Mouse (Mus musculus) embryonic facial prominence, embryonic 10.5 days (tissue): ENCODE measurements around the gene Adar. TPM values are rescaled to one million over a fixed set of nuclear protein-coding genes. Genes with fewer than 3 reads are reported as not detected.

Experiments used
- DNase-seq: peaks from one replicate; pipeline ENCODE4 v3.0.0-alpha.2; 2017; ENCODE audit warnings: low spot score
- H3K27ac ChIP-seq: fragments of 300-500 bp; sonication (generic); replicated peaks from 2 replicates; pipeline ENCODE4 v1.5.1; 2016; ENCODE audit warnings: mild to moderate bottlenecking
- H3K27me3 ChIP-seq: fragments of 300-500 bp; sonication (generic); replicated peaks from 2 replicates; pipeline ENCODE4 v1.6.1; 2016; ENCODE audit warnings: low read depth, mild to moderate bottlenecking; ENCODE audit not compliant: poor library complexity, severe bottlenecking
- H3K36me3 ChIP-seq: fragments of 300-500 bp; sonication (generic); replicated peaks from 2 replicates; pipeline ENCODE4 v1.6.1; 2016; ENCODE audit warnings: mild to moderate bottlenecking, moderate library complexity
- H3K4me1 ChIP-seq: fragments of 300-500 bp; sonication (generic); 2 replicates; pipeline ENCODE4 v1.6.1; 2016
- H3K4me3 ChIP-seq: fragments of 300-500 bp; sonication (generic); 2 replicates; pipeline ENCODE4 v1.5.1; 2016; ENCODE audit warnings: mild to moderate bottlenecking, moderate library complexity
- H3K9me3 ChIP-seq: fragments of 300-500 bp; sonication (generic); 2 replicates; pipeline ENCODE4 v1.6.1; 2016; ENCODE audit warnings: mild to moderate bottlenecking
- WGBS: fragments of 180-500 bp; shearing (Covaris S2); methylation state at CpG from one replicate; pipeline ENCODE4 v1.1.7; 2016; 5-methylcytosine and 5-hydroxymethylcytosine counted together
- polyA plus RNA-seq: library from polyadenylated mRNA; unstranded; fragments of >200 nt; fragmentation: Nextera tagmentation; extraction: Ambion mirVana; gene quantifications from 2 replicates; pipeline ENCODE4 v1.2.1, GENCODE M21; 2016

Gene Adar
- polyA plus RNA-seq, 1 experiment from 2014 or later: 17.5 TPM

DNA sequence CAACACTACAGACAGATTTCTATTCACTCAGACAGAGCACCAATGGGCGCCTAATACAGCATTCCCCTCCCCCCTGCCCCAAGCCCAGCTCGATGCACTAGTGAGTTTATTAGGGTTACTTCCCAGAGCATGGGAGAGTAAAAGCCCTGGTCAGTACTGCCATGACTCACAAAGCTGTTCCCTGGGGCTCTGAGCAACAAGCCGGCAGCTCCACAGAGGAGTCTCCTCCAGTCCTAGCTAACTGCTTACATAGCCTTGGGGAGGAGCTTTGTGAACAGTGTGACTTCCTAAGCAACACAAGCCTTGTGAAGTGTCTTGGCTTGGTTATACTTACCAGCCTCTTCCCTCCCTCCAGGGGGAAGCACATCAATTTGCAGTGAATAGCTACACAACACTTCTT is 11.2 kb upstream of the Adar start:
- WGBS: 40% methylated on average over 3 of the region's 3 CpGs
- Histone ChIP-seq H3K4me1 (0 out of 2 replicates have a peak, but pooled peaks cover 2% of the 10 kb centered on the region), H3K36me3 (no peaks in the 10 kb centered on the region), H3K9me3 (no peaks in the 10 kb centered on the region), H3K27me3 (no peaks in the 10 kb centered on the region), H3K27ac (no peak overlapping the region), H3K4me3 (no peak overlapping the region)
- no peak for DNase-seq

DNA sequence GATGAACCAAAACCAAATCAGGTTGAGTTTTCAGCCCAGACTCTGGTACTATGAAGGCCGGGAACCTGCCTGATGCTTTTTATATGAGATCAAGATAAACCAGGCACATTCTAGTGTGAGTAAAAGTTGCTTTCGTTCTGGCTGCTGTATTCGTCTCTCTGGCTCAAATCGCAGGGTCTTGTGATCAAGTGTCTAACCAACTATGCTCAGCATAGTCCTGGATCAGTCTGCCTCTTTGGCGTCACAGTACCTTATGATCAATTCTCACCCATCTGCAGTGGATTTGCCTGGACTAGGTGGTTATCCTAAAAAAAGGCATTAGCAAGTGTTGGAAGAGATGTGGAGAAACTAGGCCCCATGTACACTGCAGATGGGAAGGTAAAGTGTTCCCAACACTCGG is 10.8 kb upstream of the Adar start:
- Histone ChIP-seq H3K27ac (no peak overlapping the region), H3K4me3 (no peak overlapping the region), H3K4me1 (0 out of 2 replicates have a peak, but pooled peaks cover 2% of the 10 kb centered on the region), H3K27me3 (no peaks in the 10 kb centered on the region), H3K9me3 (no peaks in the 10 kb centered on the region), H3K36me3 (no peaks in the 10 kb centered on the region)
- DNase-seq: no peak
- WGBS: 83% methylated on average over 6 of the region's 6 CpGs

DNA sequence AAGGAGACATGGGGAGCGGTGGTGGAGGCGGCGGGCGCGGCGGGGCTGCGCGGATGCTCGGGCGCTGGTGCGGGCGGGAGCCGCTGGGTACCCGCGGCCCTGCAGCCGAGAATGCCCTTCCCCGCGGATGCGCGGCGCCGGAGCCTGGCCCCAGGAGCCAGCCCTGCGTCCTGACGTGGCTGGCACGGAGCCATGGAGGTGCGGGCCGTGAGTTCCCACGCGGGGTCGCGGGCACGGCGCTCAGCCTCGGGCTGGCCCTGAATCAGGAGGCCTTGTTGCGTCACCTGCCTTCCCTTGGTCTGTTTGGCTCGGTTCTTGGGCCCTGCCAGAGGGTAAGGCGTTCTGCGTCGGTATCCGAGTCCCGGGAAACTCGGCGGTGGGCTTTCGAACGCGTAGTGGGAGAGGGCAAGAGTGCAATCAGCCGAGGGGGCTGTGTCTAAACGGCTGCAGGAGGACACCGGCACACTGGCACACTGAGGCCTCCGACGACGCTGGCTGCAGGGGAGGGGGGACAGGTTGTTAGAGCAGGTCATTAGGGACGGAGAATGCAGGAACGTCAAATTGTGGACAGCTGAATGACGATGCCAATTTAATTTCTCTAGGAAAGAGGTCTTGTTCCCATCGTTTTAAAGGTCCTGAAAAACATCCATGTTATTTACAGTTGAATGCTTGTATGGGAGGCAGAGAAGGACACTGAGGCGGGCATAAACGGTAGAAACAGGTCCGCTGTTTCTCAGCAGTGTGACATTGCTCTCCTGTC is 565 bp downstream of the Adar start:
- peaks cover 5% of the 10 kb centered on the region; the same call in 1 of the 2 replicates for H3K27me3 ChIP-seq
- peak overlapping the region; percentile 100 for H3K4me3 ChIP-seq
- H3K36me3 ChIP-seq: peaks cover 10% of the 10 kb centered on the region
- peak overlapping the region; percentile 91 for H3K27ac ChIP-seq
- no peaks in the 10 kb centered on the region for H3K9me3 ChIP-seq
- no peak for DNase-seq
- 3% methylated on average over 59 of the region's 59 CpGs for WGBS
- H3K4me1 ChIP-seq: peaks cover 22% of the 10 kb centered on the region

DNA sequence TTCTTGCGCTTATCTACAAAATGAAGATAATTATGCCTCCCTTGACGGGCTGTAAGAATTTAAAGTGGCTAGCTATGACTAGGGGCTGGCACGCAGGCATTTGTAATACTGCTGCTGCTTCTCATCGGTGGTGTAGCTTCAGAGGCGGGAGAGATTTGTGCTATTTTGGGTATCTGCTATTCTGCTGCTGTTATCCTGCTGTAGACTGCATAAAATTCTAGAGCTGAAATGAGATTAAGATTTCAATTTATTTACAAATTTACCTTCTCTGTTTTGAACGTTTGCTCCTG is 1.1 kb downstream of the Adar start:
- WGBS: 66% methylated on average over 6 of the region's 6 CpGs

DNA sequence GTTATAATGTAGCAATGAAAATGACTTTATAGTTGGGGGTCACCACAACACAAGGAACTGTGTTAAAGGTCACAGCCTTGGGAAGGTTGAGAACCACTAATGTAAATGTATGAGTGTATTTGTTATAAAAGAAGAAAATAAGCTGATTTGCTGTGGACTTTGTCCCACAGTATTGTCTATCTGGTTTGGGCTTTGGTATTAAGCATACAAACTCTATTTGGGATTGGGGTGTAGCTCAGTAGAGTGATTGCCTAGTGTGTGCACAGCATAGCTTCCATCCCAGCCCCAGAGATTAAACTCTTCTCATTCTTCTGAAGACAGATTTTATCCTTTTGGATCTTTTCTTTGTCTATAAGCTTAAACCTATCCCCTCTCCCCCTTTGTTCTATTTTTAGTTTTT is 7.2 kb downstream of the Adar start:
- Histone ChIP-seq H3K36me3 (peaks cover 10% of the 10 kb centered on the region), H3K4me3 (no peak overlapping the region), H3K9me3 (no peaks in the 10 kb centered on the region), H3K27me3 (no peaks in the 10 kb centered on the region), H3K4me1 (0 out of 2 replicates have a peak, but pooled peaks cover 2% of the 10 kb centered on the region), H3K27ac (no peak overlapping the region)
- DNase-seq: no peak

More for the DNA sequence above, 1.1 kb downstream of the Adar start:
- peak overlapping the region; percentile 100 for H3K4me3 ChIP-seq
- H3K4me1 ChIP-seq: peaks cover 22% of the 10 kb centered on the region
- peaks cover 5% of the 10 kb centered on the region; the same call in 1 of the 2 replicates for H3K27me3 ChIP-seq
- no peaks in the 10 kb centered on the region for H3K9me3 ChIP-seq
- no peak for DNase-seq
- H3K27ac ChIP-seq: no peak overlapping the region
- peaks cover 10% of the 10 kb centered on the region for H3K36me3 ChIP-seq

DNA sequence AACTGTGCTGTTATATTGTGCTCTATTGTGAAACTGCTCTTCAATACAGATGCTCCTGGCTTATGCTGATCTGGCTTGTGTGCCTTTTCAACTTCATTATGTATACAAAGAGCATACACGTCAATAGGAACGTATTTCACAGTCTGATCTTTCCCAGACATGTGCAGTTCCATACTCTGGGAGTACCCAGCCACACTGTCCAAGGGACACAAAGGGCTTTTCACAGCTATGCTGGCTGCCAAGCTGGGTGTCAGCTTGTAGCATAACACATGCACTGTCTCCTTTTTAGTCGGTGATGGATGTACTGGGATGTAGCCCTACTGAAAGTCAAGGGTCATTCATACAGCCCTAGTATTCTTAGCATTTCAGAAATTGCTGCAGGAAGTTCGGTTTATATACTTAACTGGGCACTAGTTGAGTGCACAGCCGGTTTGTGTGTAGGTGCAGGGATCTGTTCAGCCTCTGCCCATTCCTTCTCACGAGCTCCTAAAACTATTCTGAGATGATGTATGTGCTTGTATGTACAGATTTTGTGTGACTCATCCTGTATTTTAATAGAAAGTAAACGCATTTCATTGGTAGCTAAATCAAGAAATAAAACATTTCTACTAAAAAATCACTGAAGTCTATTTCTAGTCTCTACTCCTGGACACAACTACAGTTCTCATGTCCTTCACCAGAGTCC is 8.7 kb downstream of the Adar start:
- DNase-seq: no peak
- Histone ChIP-seq H3K9me3 (no peaks in the 10 kb centered on the region), H3K27me3 (no peaks in the 10 kb centered on the region), H3K4me3 (no peak overlapping the region), H3K27ac (no peak overlapping the region), H3K36me3 (peaks cover 2% of the 10 kb centered on the region; the same call in 1 of the 2 replicates), H3K4me1 (0 out of 2 replicates have a peak, but pooled peaks cover 2% of the 10 kb centered on the region)
- WGBS: 78% methylated on average over 7 of the region's 7 CpGs

DNA sequence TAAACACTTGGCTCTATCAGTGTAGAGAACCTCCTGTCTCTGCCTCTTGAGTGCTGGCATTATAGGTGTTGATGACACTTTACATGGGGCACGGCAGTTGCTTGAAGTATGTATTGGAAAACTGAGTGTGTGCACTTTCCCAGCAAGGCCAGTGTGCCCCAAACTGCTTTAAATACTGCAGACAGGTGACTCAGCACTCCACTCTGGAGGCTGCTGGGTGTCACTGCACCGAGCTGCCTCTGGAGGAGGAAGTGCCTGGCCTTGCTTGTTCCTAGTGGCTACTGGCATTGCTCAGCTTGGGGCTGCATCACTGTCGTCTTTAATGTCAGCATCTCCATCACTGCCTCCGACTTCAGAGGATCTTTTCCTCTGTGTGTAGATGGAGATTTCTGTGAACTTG is 12.2 kb downstream of the Adar start:
- H3K9me3 ChIP-seq: no peaks in the 10 kb centered on the region
- WGBS: 24% methylated on average over 4 of the region's 4 CpGs
- H3K27me3 ChIP-seq: no peaks in the 10 kb centered on the region
- peaks cover 19% of the 10 kb centered on the region for H3K4me1 ChIP-seq
- no peak overlapping the region for H3K27ac ChIP-seq
- H3K36me3 ChIP-seq: no peaks in the 10 kb centered on the region
- DNase-seq: peak; percentile 48
- H3K4me3 ChIP-seq: no peak overlapping the region

DNA sequence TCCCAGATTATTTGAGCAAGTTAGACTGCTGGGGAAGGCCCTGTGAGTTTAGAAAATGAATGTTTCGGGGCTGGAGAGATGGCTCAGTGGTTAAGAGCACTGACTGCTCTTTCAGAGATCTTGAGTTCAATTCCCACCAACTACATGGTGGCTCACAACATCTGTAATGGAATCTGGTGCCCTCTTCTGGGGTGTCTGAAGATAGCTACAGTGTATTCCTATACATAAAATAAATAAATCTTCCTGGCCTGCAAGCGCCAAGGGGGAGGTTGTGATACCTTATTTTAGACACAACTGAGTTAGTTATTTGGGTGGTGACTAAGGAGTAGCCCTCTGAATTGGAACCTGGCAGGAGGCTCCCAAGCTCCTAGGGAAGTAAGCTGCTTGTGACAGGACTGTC is 14.0 kb downstream of the Adar start:
- Histone ChIP-seq H3K4me1 (peaks cover 19% of the 10 kb centered on the region), H3K27ac (no peak overlapping the region), H3K4me3 (no peak overlapping the region), H3K9me3 (no peaks in the 10 kb centered on the region), H3K36me3 (no peaks in the 10 kb centered on the region), H3K27me3 (no peaks in the 10 kb centered on the region)
- 84% methylated on average over 2 of the region's 2 CpGs for WGBS
- no peak for DNase-seq

DNA sequence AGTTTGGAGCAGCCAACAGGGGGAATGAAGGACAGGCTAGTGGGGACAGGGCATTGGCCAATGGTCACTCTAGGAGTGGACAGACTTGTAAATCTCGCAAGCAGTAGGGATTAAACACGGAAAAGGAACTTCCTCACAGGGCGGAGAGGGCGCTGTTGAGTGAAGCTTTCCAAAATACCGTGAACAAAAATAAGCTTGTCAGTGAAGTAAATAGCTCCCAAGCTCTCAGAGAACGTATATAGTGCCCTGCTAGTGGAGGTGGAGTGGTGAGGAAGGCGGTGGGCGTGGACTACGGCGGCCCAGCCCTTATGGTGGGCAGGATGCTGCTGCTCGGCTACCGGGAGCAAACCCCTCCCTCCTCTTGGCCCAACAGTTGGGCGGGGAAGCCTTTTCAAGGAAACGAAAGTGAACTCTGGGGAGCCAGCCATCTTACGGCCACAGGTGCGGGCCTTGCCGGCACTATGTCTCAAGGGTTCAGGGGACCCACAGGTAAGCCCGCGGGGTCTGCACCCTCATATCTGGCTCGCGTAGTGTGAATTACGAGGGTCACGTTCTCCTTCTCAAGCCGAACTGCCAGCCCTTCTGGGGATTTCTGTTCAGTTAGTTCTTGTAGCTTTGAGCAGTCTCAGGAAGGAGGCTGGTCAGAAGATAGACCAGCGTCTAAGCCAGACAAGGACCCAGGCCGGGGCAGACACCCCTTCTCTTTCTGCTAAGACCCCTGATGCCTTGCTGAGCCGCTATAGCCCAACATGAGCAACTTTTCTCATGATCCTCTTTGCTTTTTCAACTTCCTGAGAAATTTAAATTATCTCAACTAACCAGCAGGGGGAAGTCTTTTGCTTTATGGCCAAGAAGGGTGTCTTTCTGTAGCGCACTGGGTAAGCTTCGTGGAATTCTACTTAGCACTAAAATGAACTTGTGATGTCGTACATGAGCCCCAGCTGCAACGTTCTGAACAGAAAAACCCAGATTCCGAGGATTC is 15.8 kb downstream of the Adar start:
- H3K9me3 ChIP-seq: no peaks in the 10 kb centered on the region
- peaks cover 11% of the 10 kb centered on the region for H3K36me3 ChIP-seq
- WGBS: 5% methylated on average over 32 of the region's 32 CpGs
- H3K27ac ChIP-seq: peak overlapping the region; percentile 79
- H3K4me1 ChIP-seq: peaks cover 19% of the 10 kb centered on the region
- DNase-seq: peak; percentile 79
- H3K4me3 ChIP-seq: peak overlapping the region; percentile 69
- H3K27me3 ChIP-seq: no peaks in the 10 kb centered on the region

DNA sequence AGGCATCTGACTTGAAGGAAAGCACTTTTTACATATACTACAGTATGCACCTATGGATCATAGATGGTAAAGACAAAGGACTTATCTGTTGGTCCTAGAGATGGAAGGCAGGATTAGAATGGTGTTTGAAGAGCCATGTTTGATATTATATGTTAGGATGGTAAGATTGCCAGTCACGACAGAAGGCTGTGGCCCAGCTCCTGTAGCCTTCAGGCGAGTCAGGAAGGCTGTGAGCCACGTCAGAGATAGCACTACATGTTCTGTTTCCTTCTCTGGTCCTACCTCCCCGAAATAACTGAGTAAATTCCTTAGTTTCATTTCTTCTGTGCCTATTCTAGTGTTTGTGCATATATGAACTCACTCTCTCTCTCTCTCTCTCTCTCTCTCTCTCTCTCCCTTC is 17.3 kb downstream of the Adar start:
- Histone ChIP-seq H3K27ac (no peak overlapping the region), H3K36me3 (peaks cover 25% of the 10 kb centered on the region), H3K4me3 (no peak overlapping the region), H3K9me3 (no peaks in the 10 kb centered on the region), H3K4me1 (peaks cover 19% of the 10 kb centered on the region), H3K27me3 (no peaks in the 10 kb centered on the region)
- no peak for DNase-seq
- 89% methylated on average over 4 of the region's 4 CpGs for WGBS

DNA sequence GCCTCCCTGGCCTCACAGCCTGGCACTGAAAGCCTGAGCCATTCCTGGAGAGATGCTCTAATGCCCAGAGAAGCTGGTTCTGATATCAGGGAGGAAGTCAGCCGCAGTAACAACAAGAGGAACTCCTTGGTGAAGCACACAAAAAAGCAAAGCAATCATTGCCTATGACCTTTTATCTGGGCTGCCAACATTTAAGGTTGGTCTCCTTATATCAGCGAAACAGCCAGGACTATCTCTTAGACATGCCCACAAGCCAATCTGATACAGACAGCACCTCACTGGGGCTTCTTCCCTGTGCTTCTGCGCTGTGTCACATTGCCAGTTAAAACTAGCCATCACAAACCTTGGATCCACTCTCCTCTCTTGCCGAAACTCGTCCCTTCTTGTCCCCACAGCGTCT is 23.7 kb downstream of the Adar start:
- H3K27ac ChIP-seq: no peak overlapping the region
- no peak overlapping the region for H3K4me3 ChIP-seq
- H3K4me1 ChIP-seq: no peaks in the 10 kb centered on the region
- peaks cover 85% of the 10 kb centered on the region for H3K36me3 ChIP-seq
- 93% methylated on average over 6 of the region's 6 CpGs for WGBS
- H3K27me3 ChIP-seq: no peaks in the 10 kb centered on the region
- H3K9me3 ChIP-seq: no peaks in the 10 kb centered on the region
- no peak for DNase-seq

DNA sequence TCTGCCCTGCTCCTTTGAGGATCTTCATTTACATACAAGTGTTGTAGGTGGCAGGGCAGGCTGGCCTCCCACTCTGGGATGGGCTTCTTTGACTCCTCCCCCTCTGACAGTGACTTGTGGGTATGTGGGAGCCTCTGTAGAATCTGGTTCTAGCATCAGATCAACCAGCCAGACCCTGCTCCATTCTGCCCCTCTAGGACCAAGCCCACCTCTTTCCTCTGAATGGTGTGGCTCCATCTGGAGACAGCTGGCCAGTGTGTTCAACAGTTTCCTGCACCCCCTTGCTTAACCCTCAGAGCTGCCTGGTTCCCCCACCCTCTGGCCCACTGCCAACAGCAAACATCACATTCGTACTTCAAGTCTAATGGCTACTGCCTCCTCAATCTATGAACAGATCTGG is 37.5 kb downstream of the Adar start:
- Histone ChIP-seq H3K36me3 (peaks cover 54% of the 10 kb centered on the region), H3K27ac (no peak overlapping the region), H3K4me1 (peaks cover 12% of the 10 kb centered on the region), H3K27me3 (no peaks in the 10 kb centered on the region), H3K9me3 (no peaks in the 10 kb centered on the region), H3K4me3 (no peak overlapping the region)
- DNase-seq: no peak
- WGBS: 89% methylated on average over 1 of the region's 1 CpGs
